Mouse (Mus musculus) embryonic facial prominence, embryonic 10.5 days (tissue): ENCODE results near the gene Grid1. TPM values are rescaled to one million over a fixed set of nuclear protein-coding genes. Genes with fewer than 3 reads are reported as not detected.

Experiments used
- DNase-seq: peaks from one replicate; pipeline ENCODE4 v3.0.0-alpha.2; 2017; ENCODE audit warnings: low spot score
- H3K27ac ChIP-seq: fragments of 300-500 bp; sonication (generic); replicated peaks from 2 replicates; pipeline ENCODE4 v1.5.1; 2016; ENCODE audit warnings: mild to moderate bottlenecking
- H3K27me3 ChIP-seq: fragments of 300-500 bp; sonication (generic); replicated peaks from 2 replicates; pipeline ENCODE4 v1.6.1; 2016; ENCODE audit warnings: low read depth, mild to moderate bottlenecking; ENCODE audit not compliant: poor library complexity, severe bottlenecking
- H3K36me3 ChIP-seq: fragments of 300-500 bp; sonication (generic); replicated peaks from 2 replicates; pipeline ENCODE4 v1.6.1; 2016; ENCODE audit warnings: mild to moderate bottlenecking, moderate library complexity
- H3K4me1 ChIP-seq: fragments of 300-500 bp; sonication (generic); 2 replicates; pipeline ENCODE4 v1.6.1; 2016
- H3K4me3 ChIP-seq: fragments of 300-500 bp; sonication (generic); 2 replicates; pipeline ENCODE4 v1.5.1; 2016; ENCODE audit warnings: mild to moderate bottlenecking, moderate library complexity
- H3K9me3 ChIP-seq: fragments of 300-500 bp; sonication (generic); 2 replicates; pipeline ENCODE4 v1.6.1; 2016; ENCODE audit warnings: mild to moderate bottlenecking
- WGBS: fragments of 180-500 bp; shearing (Covaris S2); methylation state at CpG from one replicate; pipeline ENCODE4 v1.1.7; 2016; 5-methylcytosine and 5-hydroxymethylcytosine counted together
- polyA plus RNA-seq: library from polyadenylated mRNA; unstranded; fragments of >200 nt; fragmentation: Nextera tagmentation; extraction: Ambion mirVana; gene quantifications from 2 replicates; pipeline ENCODE4 v1.2.1, GENCODE M21; 2016

The Grid1 gene
- polyA plus RNA-seq, 1 experiment from 2014 or later: 0.20 TPM

- Histone ChIP-seq H3K27ac (no peak overlapping the region), H3K27me3 (no peaks in the 10 kb centered on the region), H3K4me1 (no peaks in the 10 kb centered on the region), H3K9me3 (no peaks in the 10 kb centered on the region), H3K4me3 (no peak overlapping the region), H3K36me3 (no peaks in the 10 kb centered on the region)
- no peak for DNase-seq
- WGBS: 19% methylated on average over 2 of the region's 2 CpGs
These were observed 160.8 kb downstream of the Grid1 start for GRCm38 (mm10) chr14:34980756-34981155.

- no peaks in the 10 kb centered on the region for H3K9me3 ChIP-seq
- no peak overlapping the region for H3K27ac ChIP-seq
- DNase-seq: no peak
- no peak overlapping the region for H3K4me3 ChIP-seq
- H3K36me3 ChIP-seq: no peaks in the 10 kb centered on the region
- no peaks in the 10 kb centered on the region for H3K27me3 ChIP-seq
- H3K4me1 ChIP-seq: no peaks in the 10 kb centered on the region
- WGBS: 79% methylated on average over 5 of the region's 5 CpGs
These were observed 169.2 kb downstream of the Grid1 start for GRCm38 (mm10) chr14:34989131-34989530.

GRCm38 (mm10) chr14:35006736-35007135 lies 186.8 kb downstream of the Grid1 start:
- peaks cover 6% of the 10 kb centered on the region; the same call in 1 of the 2 replicates for H3K4me1 ChIP-seq
- no peaks in the 10 kb centered on the region for H3K36me3 ChIP-seq
- no peaks in the 10 kb centered on the region for H3K27me3 ChIP-seq
- 88% methylated on average over 7 of the region's 7 CpGs for WGBS
- H3K9me3 ChIP-seq: no peaks in the 10 kb centered on the region
- H3K4me3 ChIP-seq: no peak overlapping the region
- no peak overlapping the region for H3K27ac ChIP-seq
- DNase-seq: no peak

GRCm38 (mm10) chr14:35008674-35009073 lies 188.8 kb downstream of the Grid1 start:
- 59% methylated on average over 3 of the region's 3 CpGs for WGBS

GRCm38 (mm10) chr14:35009074-35009473 lies 189.2 kb downstream of the Grid1 start:
- Histone ChIP-seq H3K36me3 (no peaks in the 10 kb centered on the region), H3K27me3 (no peaks in the 10 kb centered on the region), H3K4me3 (no peak overlapping the region), H3K9me3 (no peaks in the 10 kb centered on the region), H3K4me1 (peaks cover 6% of the 10 kb centered on the region; the same call in 1 of the 2 replicates), H3K27ac (no peak overlapping the region)
- no peak for DNase-seq
- WGBS: 26% methylated on average over 9 of the region's 9 CpGs

More at GRCm38 (mm10) chr14:35008674-35009073, 188.8 kb downstream of the Grid1 start:
- no peak overlapping the region for H3K4me3 ChIP-seq
- DNase-seq: no peak
- no peaks in the 10 kb centered on the region for H3K36me3 ChIP-seq
- H3K9me3 ChIP-seq: no peaks in the 10 kb centered on the region
- no peaks in the 10 kb centered on the region for H3K27me3 ChIP-seq
- peaks cover 6% of the 10 kb centered on the region; the same call in 1 of the 2 replicates for H3K4me1 ChIP-seq
- H3K27ac ChIP-seq: no peak overlapping the region

- H3K27ac ChIP-seq: no peak overlapping the region
- H3K36me3 ChIP-seq: no peaks in the 10 kb centered on the region
- H3K9me3 ChIP-seq: no peaks in the 10 kb centered on the region
- H3K27me3 ChIP-seq: no peaks in the 10 kb centered on the region
- no peaks in the 10 kb centered on the region for H3K4me1 ChIP-seq
- WGBS: 89% methylated on average over 8 of the region's 8 CpGs
- H3K4me3 ChIP-seq: no peak overlapping the region
- DNase-seq: no peak
These were observed 206.8 kb downstream of the Grid1 start for GRCm38 (mm10) chr14:35026686-35027085.

- 76% methylated on average over 11 of the region's 11 CpGs for WGBS
These were observed 207.7 kb downstream of the Grid1 start for GRCm38 (mm10) chr14:35027501-35028140.

GRCm38 (mm10) chr14:35029626-35030025 lies 209.7 kb downstream of the Grid1 start:
- Histone ChIP-seq H3K27ac (no peak overlapping the region), H3K4me1 (no peaks in the 10 kb centered on the region), H3K36me3 (no peaks in the 10 kb centered on the region), H3K9me3 (no peaks in the 10 kb centered on the region), H3K27me3 (no peaks in the 10 kb centered on the region), H3K4me3 (no peak overlapping the region)
- 91% methylated on average over 2 of the region's 2 CpGs for WGBS
- DNase-seq: no peak

More at GRCm38 (mm10) chr14:35027501-35028140, 207.7 kb downstream of the Grid1 start:
- H3K27me3 ChIP-seq: no peaks in the 10 kb centered on the region
- H3K4me1 ChIP-seq: no peaks in the 10 kb centered on the region
- H3K27ac ChIP-seq: no peak overlapping the region
- H3K36me3 ChIP-seq: no peaks in the 10 kb centered on the region
- H3K4me3 ChIP-seq: no peak overlapping the region
- no peak for DNase-seq
- no peaks in the 10 kb centered on the region for H3K9me3 ChIP-seq

- Histone ChIP-seq H3K27me3 (no peaks in the 10 kb centered on the region), H3K9me3 (no peaks in the 10 kb centered on the region), H3K27ac (no peak overlapping the region), H3K4me1 (no peaks in the 10 kb centered on the region), H3K36me3 (no peaks in the 10 kb centered on the region), H3K4me3 (no peak overlapping the region)
- no peak for DNase-seq
- WGBS: 75% methylated on average over 2 of the region's 2 CpGs
These were observed 210.4 kb downstream of the Grid1 start for GRCm38 (mm10) chr14:35030271-35030670.

GRCm38 (mm10) chr14:35032283-35032682 lies 212.4 kb downstream of the Grid1 start:
- 94% methylated on average over 1 of the region's 1 CpGs for WGBS
- H3K36me3 ChIP-seq: no peaks in the 10 kb centered on the region
- no peak overlapping the region for H3K27ac ChIP-seq
- no peak overlapping the region for H3K4me3 ChIP-seq
- no peak for DNase-seq
- no peaks in the 10 kb centered on the region for H3K4me1 ChIP-seq
- no peaks in the 10 kb centered on the region for H3K27me3 ChIP-seq
- H3K9me3 ChIP-seq: no peaks in the 10 kb centered on the region

GRCm38 (mm10) chr14:35044268-35044667 lies 224.4 kb downstream of the Grid1 start:
- H3K9me3 ChIP-seq: no peaks in the 10 kb centered on the region
- no peak overlapping the region for H3K4me3 ChIP-seq

GRCm38 (mm10) chr14:35044918-35045698 lies 225.2 kb downstream of the Grid1 start:
- Histone ChIP-seq H3K27me3 (no peaks in the 10 kb centered on the region), H3K9me3 (no peaks in the 10 kb centered on the region), H3K4me1 (no peaks in the 10 kb centered on the region), H3K4me3 (no peak overlapping the region), H3K27ac (no peak overlapping the region), H3K36me3 (no peaks in the 10 kb centered on the region)
- WGBS: 83% methylated on average over 10 of the region's 10 CpGs
- DNase-seq: no peak

More at GRCm38 (mm10) chr14:35044268-35044667, 224.4 kb downstream of the Grid1 start:
- Histone ChIP-seq H3K27ac (no peak overlapping the region), H3K27me3 (no peaks in the 10 kb centered on the region), H3K36me3 (no peaks in the 10 kb centered on the region), H3K4me1 (no peaks in the 10 kb centered on the region)
- 63% methylated on average over 5 of the region's 5 CpGs for WGBS
- no peak for DNase-seq

GRCm38 (mm10) chr14:35049231-35049630 lies 229.3 kb downstream of the Grid1 start:
- Histone ChIP-seq H3K27me3 (no peaks in the 10 kb centered on the region), H3K36me3 (no peaks in the 10 kb centered on the region), H3K9me3 (no peaks in the 10 kb centered on the region), H3K4me3 (no peak overlapping the region), H3K4me1 (no peaks in the 10 kb centered on the region), H3K27ac (no peak overlapping the region)
- DNase-seq: no peak
- WGBS: 85% methylated on average over 8 of the region's 8 CpGs
